Mouse (Mus musculus): Measurements from ENCODE around the gene Shroom4.

DNA sequence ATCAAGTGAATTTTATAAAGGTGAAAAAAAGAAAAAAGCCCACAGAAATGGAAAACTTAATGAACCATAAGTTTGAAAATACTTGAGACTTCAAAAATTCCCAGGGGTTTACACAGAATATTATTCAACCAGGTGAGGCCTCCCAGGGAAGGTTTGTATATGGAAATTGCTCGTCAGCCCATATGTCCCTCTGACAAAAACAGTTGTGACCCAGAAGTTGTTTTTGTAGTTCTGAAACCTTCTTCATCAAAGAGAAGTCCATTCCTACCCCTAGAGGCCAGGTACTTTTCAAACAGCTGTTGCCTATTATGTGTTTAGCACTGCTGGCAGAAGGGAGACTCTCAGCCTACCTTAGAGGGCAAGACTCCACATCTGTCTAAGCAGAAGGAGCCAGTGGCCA is 165.4 kb downstream of the Shroom4 start:
- no peak for TF ChIP-seq GATA1 (IDR thresholded peaks at IDR 0.05; ENCODE audit: low read length)
- no peak for TF ChIP-seq TAL1 (IDR thresholded peaks at IDR 0.05; ENCODE audit: low read length)

Data from erythroblast, embryonic 14.5 days (primary cell).